ENCODE assay signal across 8 mouse cellular contexts in the genomic region with DNA sequence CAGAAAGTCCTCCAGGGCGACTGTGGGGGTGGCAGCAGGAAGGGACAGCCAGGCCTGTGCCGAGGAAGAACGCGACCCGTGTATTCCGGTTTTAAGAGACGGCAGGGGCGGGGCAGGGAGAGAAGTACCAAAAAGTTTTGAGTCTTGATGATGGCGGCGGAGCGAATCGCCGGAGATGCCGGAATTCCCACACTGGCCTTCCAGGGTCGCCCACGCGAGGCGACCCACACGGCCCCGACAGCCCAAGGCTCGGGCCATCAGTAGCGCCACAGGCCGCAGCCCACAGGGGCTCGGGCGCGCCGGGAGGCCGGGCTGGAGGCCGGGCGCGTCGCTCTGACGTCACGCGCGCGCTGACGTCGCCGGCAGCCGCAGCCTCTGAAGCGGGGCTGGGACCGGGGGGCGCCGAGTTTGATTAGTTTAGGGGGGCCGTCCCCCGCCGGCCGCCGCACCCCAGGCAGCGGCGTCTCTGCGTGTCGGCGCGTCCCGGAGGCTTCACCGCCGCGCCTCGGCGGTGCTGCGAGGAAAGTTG. TPM values are rescaled to one million over a fixed set of nuclear protein-coding genes. Genes with fewer than 3 reads are reported as not detected.
DNase-seq lines count a peak whose midpoint lies in the region; ATAC-seq and TF ChIP-seq lines count a peak whose summit lies in the region.

TSS of gene Clasp2 (plus strand) at position 366 of the 529 bp plus-strand sequence.

- no peaks in the 10 kb centered on the region for H3K9me3 ChIP-seq in E14TG2a.4 (ENCODE audit: low read length)
- H3K9me3 ChIP-seq in forebrain, embryonic 12.5 days = no peaks in the 10 kb centered on the region
- H3K9me3 ChIP-seq in heart, embryonic 16.5 days (replicated peaks; ENCODE audit: control insufficient read depth, low read length) = no peaks in the 10 kb centered on the region
- H3K9me3 ChIP-seq in liver, embryonic 15.5 days (replicated peaks) = no peaks in the 10 kb centered on the region
- H3K9me3 ChIP-seq in neural tube, embryonic 11.5 days (ENCODE audit: control insufficient read depth, low read length) = no peaks in the 10 kb centered on the region
- H3K9me3 ChIP-seq in stomach, embryonic 16.5 days (replicated peaks; ENCODE audit: control insufficient read depth, low read length) = no peaks in the 10 kb centered on the region

- H3K4me3 ChIP-seq in E14TG2a.4 (replicated peaks; ENCODE audit: low read length) = peak within 1 kb of the TSS; percentile 98
- peak within 1 kb of the TSS; percentile 93 for H3K4me3 ChIP-seq in forebrain, embryonic 12.5 days (replicated peaks)
- H3K4me3 ChIP-seq in heart, embryonic 16.5 days (ENCODE audit: low read length) = peak within 1 kb of the TSS; percentile 96
- H3K4me3 ChIP-seq in liver, embryonic 15.5 days (replicated peaks) = peak within 1 kb of the TSS; percentile 98
- H3K4me3 ChIP-seq in neural tube, embryonic 11.5 days (ENCODE audit: low read depth, low read length) = peak within 1 kb of the TSS; percentile 95
- peak within 1 kb of the TSS; percentile 94 for H3K4me3 ChIP-seq in stomach, embryonic 16.5 days (replicated peaks; ENCODE audit: low read length)

- under 1% methylated on average over 63 of the region's 63 CpGs for WGBS in forebrain, embryonic 12.5 days
- under 1% methylated on average over 51 of the region's 63 CpGs for WGBS in heart, embryonic 16.5 days
- under 1% methylated on average over 63 of the region's 63 CpGs for WGBS in liver, embryonic 15.5 days (ENCODE audit: insufficient replicate concordance)
- WGBS in neural tube, embryonic 11.5 days = under 1% methylated on average over 42 of the region's 63 CpGs
- under 1% methylated on average over 62 of the region's 63 CpGs for WGBS in stomach, embryonic 16.5 days

- TF ChIP-seq CTCF in E14TG2a.4 (conservative IDR thresholded peaks at IDR 0.05; ENCODE audit: low read length) = no peak

- peak; percentile 60 for DNase-seq in c-Kit-positive CD71-positive TER-119-negative erythroid progenitor cells, embryonic 14.5 days (ENCODE audit: low read depth)
- DNase-seq in kidney, postnatal 25 days = peak; percentile 83 to 92
- peak; percentile 91 for DNase-seq in neural tube, embryonic 11.5 days (ENCODE audit: low spot score)

- peaks cover 22% of the 10 kb centered on the region for H3K4me1 ChIP-seq in E14TG2a.4 (replicated peaks; ENCODE audit: low read depth, low read length)
- H3K4me1 ChIP-seq in forebrain, embryonic 12.5 days = peaks cover 12% of the 10 kb centered on the region
- peaks cover 10% of the 10 kb centered on the region for H3K4me1 ChIP-seq in heart, embryonic 16.5 days (ENCODE audit: control insufficient read depth, insufficient read depth, low read length)
- H3K4me1 ChIP-seq in liver, embryonic 15.5 days (replicated peaks) = peaks cover 42% of the 10 kb centered on the region
- 0 out of 2 replicates have a peak, but pooled peaks cover 4% of the 10 kb centered on the region for H3K4me1 ChIP-seq in neural tube, embryonic 11.5 days (ENCODE audit: control insufficient read depth, insufficient read depth, low read length)
- peaks cover 12% of the 10 kb centered on the region for H3K4me1 ChIP-seq in stomach, embryonic 16.5 days (ENCODE audit: control insufficient read depth, insufficient read depth, low read length)

- peak within 1 kb of the TSS; percentile 90 for H3K4me2 ChIP-seq in forebrain, embryonic 12.5 days
- H3K4me2 ChIP-seq in heart, embryonic 16.5 days (ENCODE audit: low read depth, low read length) = peak within 1 kb of the TSS; percentile 100
- H3K4me2 ChIP-seq in liver, embryonic 15.5 days = peak within 1 kb of the TSS; percentile 77
- H3K4me2 ChIP-seq in neural tube, embryonic 11.5 days (ENCODE audit: low read depth) = peak within 1 kb of the TSS; percentile 95
- peak within 1 kb of the TSS; percentile 96 for H3K4me2 ChIP-seq in stomach, embryonic 16.5 days (ENCODE audit: low read depth, low read length)

- H3K27ac ChIP-seq in forebrain, embryonic 12.5 days = peak within 1 kb of the TSS; percentile 74
- H3K27ac ChIP-seq in heart, embryonic 16.5 days (ENCODE audit: low read length) = peak within 1 kb of the TSS; percentile 88
- peak within 1 kb of the TSS; percentile 86 for H3K27ac ChIP-seq in liver, embryonic 15.5 days (replicated peaks)
- H3K27ac ChIP-seq in neural tube, embryonic 11.5 days (ENCODE audit: low read depth, low read length) = peak within 1 kb of the TSS; percentile 62
- H3K27ac ChIP-seq in stomach, embryonic 16.5 days (ENCODE audit: low read length) = peak within 1 kb of the TSS; percentile 84

- peak; percentile 96 for ATAC-seq in forebrain, embryonic 12.5 days (ENCODE audit: low FRiP score)
- ATAC-seq in heart, embryonic 16.5 days (replicated peaks; ENCODE audit: extremely low read depth, insufficient read depth, low FRiP score) = peak; percentile 90
- peak; percentile 93 for ATAC-seq in liver, embryonic 15.5 days (ENCODE audit: insufficient read depth)
- peak; percentile 98 for ATAC-seq in neural tube, embryonic 11.5 days (ENCODE audit: insufficient read depth, low FRiP score, low TSS enrichment)
- ATAC-seq in stomach, embryonic 16.5 days (ENCODE audit: insufficient read depth, low FRiP score) = peak; percentile 96

- H3K27me3 ChIP-seq in E14TG2a.4 (ENCODE audit: insufficient read depth, low read length) = peaks cover 8% of the 10 kb centered on the region
- H3K27me3 ChIP-seq in forebrain, embryonic 12.5 days = no peaks in the 10 kb centered on the region
- no peaks in the 10 kb centered on the region for H3K27me3 ChIP-seq in heart, embryonic 16.5 days (ENCODE audit: control insufficient read depth, insufficient read depth, low read length)
- H3K27me3 ChIP-seq in liver, embryonic 15.5 days = no peaks in the 10 kb centered on the region
- H3K27me3 ChIP-seq in neural tube, embryonic 11.5 days (ENCODE audit: control insufficient read depth, insufficient read depth, low read length) = no peaks in the 10 kb centered on the region
- H3K27me3 ChIP-seq in stomach, embryonic 16.5 days (ENCODE audit: control insufficient read depth, insufficient read depth, low read length) = no peaks in the 10 kb centered on the region

- peak within 1 kb of the TSS; percentile 83 for H3K9ac ChIP-seq in forebrain, embryonic 12.5 days
- peak within 1 kb of the TSS; percentile 93 for H3K9ac ChIP-seq in heart, embryonic 16.5 days (ENCODE audit: low read length)
- H3K9ac ChIP-seq in liver, embryonic 15.5 days = peak within 1 kb of the TSS; percentile 92
- peak within 1 kb of the TSS; percentile 89 for H3K9ac ChIP-seq in neural tube, embryonic 11.5 days (ENCODE audit: low read length)
- H3K9ac ChIP-seq in stomach, embryonic 16.5 days (ENCODE audit: low read length) = peak within 1 kb of the TSS; percentile 91

- no peaks in the 10 kb centered on the region for H3K36me3 ChIP-seq in E14TG2a.4 (ENCODE audit: insufficient read depth, low read length)
- no peaks in the 10 kb centered on the region for H3K36me3 ChIP-seq in forebrain, embryonic 12.5 days (replicated peaks)
- H3K36me3 ChIP-seq in heart, embryonic 16.5 days (ENCODE audit: control insufficient read depth, insufficient read depth) = no peaks in the 10 kb centered on the region
- no peaks in the 10 kb centered on the region for H3K36me3 ChIP-seq in liver, embryonic 15.5 days (replicated peaks)
- H3K36me3 ChIP-seq in neural tube, embryonic 11.5 days (ENCODE audit: control insufficient read depth, insufficient read depth, low read length) = no peaks in the 10 kb centered on the region
- no peaks in the 10 kb centered on the region for H3K36me3 ChIP-seq in stomach, embryonic 16.5 days (ENCODE audit: control insufficient read depth, insufficient read depth, low read length)

RNA-seq across cellular contexts. Expression of gene Clasp2, which starts in this region (rescaled TPM):
- 81.3 and 84.0 TPM in 2 replicates for polyA plus RNA-seq in forebrain, embryonic 12.5 days (2016; fragmentation: Nextera tagmentation; extraction: Ambion mirVana)
- polyA plus RNA-seq in heart, embryonic 16.5 days (2015; fragmentation: Nextera tagmentation; extraction: Ambion mirVana) = 21.0 and 23.2 TPM in 2 replicates
- 8.6 and 9.9 TPM in 2 replicates for polyA plus RNA-seq in liver, embryonic 15.5 days (2015; fragmentation: Nextera tagmentation; extraction: Ambion mirVana)
- polyA plus RNA-seq in neural tube, embryonic 11.5 days (2014; fragmentation: Nextera tagmentation; extraction: Ambion mirVana) = 53.0 and 58.0 TPM in 2 replicates
- polyA plus RNA-seq in stomach, embryonic 16.5 days (2015; fragmentation: Nextera tagmentation; extraction: Ambion mirVana) = 22.5 and 25.0 TPM in 2 replicates

Comparison
In these comparisons a context has a peak if more than half of its experiments do, and no peak if none do; other contexts are left out.
1. Peak in every context shown above with its lines: DNase-seq, ATAC-seq, H3K4me3 ChIP-seq and H3K27ac ChIP-seq.